Mouse (Mus musculus): ENCODE data around the gene Zcrb1. TPM values are rescaled to one million over a fixed set of nuclear protein-coding genes. Genes with fewer than 3 reads are reported as not detected.

Zcrb1 gene
- polyA plus RNA-seq (2012; rRNA removed; ENCODE audit: low replicate concordance) = 12.4 and 20.5 TPM in 2 replicates

GRCm38 (mm10) chr15:93397826-93398698 is at the start of gene Zcrb1, which contains the start of gene Pphln1:
Zcrb1 (minus strand) TSS chr15:93398334.
Pphln1 (plus strand) TSS chr15:93398350.

GRCm38 (mm10) chr15:93336925-93337761 is 61.0 kb downstream of the Zcrb1 start, which contains the start of gene Yaf2:
Yaf2 (minus strand) TSS chr15:93336935.

Other genes with a start within 250 kb of the Zcrb1 start
- gene Gxylt1, start 123.2 kb downstream of the Zcrb1 start, polyA plus RNA-seq (2012; rRNA removed; ENCODE audit: low replicate concordance) = 0.37 and 0.64 TPM in 2 replicates
- gene Yaf2, start 61.4 kb downstream of the Zcrb1 start, polyA plus RNA-seq (2012; rRNA removed; ENCODE audit: low replicate concordance) = 8.3 and 9.6 TPM in 2 replicates
- gene Pphln1, start within 50 bp of the Zcrb1 start, polyA plus RNA-seq (2012; rRNA removed; ENCODE audit: low replicate concordance) = 1.4 and 1.6 TPM in 2 replicates
- 1.1 and 1.8 TPM in 2 replicates for gene Prickle1, start 197.6 kb upstream of the Zcrb1 start, polyA plus RNA-seq (2012; rRNA removed; ENCODE audit: low replicate concordance)